Mouse (Mus musculus) layer of hippocampus, postnatal 10 days (tissue): ENCODE data around the gene Flnb. TPM values are rescaled to one million over a fixed set of nuclear protein-coding genes. Genes with fewer than 3 reads are reported as not detected.
A peak's percentile ranks its signal among the peaks of the same experiment; 100 is the strongest.

Experiments
- DNase-seq, 2 experiments: peaks; one replicate each; pipeline ENCODE4 v3.0.0; 2021; ENCODE audit warnings: low spot score in 2 of 2
- total RNA-seq, 2 experiments: library from RNA; stranded (reverse); gene quantifications; 2 replicates each; pipeline ENCODE4 v1.2.3; 2021

Gene Flnb
- total RNA-seq, 2 experiments from 2014 or later = 32.1 to 34.2 TPM

DNA sequence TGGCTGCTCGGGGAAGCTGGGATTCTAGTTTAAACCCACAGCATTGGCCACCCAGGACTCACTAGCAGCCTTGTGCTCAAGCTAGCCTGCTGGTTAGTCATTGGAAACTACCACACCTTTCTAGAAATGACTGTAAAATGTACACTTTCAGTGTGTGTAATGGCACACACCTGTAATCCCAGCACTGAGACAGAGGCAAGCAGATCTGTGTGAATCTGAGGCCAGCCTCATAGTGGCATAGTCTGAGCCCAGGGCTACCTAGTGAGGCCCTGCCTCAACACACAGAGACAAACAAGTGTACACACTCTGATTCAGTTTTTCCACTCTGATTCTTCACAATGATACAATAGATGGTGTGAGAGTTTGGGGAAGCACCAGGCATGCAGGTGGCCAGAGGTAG lies 171.6 kb downstream of the Flnb start:
- no peak for DNase-seq

DNA sequence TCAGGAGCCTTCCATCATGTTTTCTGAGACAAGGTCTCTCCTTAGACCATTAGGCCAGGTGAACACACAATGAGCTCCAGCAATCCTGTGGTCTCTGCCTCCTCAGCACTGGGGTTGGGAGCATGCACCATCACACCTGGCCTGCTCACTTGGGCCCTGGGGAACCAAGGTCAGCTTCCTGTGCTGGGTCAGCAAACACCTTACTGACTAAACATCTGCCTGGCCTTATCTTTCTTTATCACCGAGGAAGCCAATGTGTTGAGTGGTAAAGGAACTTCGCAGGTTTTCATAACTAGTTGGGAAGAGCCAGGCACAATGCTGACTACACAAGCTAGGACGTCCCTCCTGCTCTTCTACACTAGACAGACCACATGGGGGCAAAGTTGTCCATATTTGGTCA lies 172.2 kb downstream of the Flnb start:
- no peak for DNase-seq

DNA sequence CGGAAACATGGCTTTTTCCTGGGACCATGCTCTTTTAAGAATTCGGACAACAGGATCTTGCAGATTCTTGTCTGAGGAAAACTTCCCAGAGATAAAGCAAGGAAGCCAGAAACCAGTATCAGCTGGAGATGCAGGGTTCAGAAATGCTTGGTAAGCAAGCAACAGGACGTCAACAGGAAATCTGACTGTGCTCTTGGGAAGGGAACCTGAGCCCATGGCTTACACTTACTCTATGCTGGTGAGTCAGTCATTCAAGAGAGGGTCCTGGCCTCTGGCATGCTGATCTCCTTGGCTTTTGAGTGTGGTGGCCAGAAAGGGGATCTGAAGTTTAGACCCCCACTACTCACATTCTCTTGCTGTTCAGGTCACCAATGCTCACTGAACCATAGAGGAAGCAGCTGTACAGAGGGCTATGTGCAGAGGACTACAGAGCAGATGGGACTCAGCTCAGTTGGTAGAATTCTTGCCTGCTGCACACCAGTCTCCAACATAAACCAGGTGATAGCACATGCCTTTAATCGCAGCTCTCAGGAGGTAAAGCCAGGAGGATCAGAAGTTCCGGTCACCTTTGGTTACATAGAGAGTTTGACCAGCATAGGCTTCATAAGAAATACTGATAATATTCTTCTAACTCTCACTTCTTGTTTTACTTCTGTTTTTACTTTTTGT lies 173.5 kb downstream of the Flnb start:
- no peak for DNase-seq

DNA sequence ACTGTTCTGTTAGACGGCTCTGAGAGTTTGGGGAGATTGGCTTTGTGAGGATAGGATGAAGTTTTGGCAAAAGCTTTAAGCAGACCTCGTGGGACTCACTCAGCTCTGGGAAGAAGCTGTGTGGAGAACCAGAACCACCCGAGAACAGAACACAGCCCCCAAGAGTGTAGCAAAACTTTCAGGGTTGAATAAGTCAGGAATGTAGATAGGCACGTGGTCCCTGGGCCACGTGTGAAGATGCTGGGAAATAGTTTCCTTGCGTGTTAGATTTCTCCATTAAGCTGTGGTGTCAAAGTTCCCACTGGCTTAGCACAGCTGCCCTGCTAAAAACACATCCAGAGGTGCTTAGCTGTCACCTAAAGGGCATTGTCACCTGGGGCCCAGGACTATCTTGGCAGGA lies 174.4 kb downstream of the Flnb start:
- DNase-seq = no peak

DNA sequence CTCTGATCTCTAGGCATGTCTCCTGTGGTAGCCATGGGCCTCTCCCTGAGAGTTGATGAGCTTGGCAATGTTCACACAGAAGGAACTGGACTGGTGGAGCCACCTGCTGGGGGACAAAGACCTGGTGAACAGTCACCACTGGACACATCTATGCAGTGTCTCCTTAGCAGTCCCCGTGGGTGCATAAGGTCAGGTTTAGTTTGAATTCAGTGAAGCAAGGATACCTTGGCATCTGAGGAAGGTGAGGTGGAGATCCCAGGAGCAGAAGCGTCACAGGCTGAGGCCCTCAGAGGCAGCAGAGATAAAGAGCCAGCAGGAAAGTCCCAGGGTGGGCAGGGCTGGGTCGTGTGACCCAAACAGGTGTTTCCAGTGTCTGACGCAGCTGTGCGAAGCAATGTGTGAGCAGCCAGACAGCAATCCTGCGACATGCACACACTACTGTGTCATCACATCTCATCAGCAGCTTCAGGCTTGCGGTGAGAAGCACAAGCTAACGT lies 176.6 kb downstream of the Flnb start, which contains the start of gene Dnase1l3:
Gene Dnase1l3, minus strand, starts transcription at position 303 of the 497 bp plus-strand sequence.
- DNase-seq = peak; percentile 40 to 47

DNA sequence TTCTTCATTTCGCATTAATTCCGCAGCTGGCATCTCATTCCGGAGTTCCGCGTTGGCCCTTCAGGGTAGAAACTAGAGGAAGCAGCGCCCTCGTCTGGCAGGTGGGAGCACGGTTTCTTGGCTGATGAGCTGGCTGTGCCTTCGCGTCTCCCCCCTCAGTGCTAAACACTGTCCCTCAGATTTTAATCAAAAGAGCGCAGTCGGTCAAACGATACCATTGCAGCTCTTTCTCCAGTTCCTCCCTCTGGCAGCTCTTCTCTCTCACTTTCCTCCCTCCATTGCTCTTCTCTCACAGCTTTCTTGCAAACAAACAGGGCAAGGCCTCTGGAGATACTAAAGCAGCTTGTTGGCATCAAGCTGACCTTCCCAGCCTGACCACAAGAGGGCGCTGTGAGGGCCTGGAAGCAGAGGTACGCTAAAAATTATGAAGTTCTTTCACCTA lies 179.5 kb downstream of the Flnb start:
- peak; percentile 96 for DNase-seq

DNA sequence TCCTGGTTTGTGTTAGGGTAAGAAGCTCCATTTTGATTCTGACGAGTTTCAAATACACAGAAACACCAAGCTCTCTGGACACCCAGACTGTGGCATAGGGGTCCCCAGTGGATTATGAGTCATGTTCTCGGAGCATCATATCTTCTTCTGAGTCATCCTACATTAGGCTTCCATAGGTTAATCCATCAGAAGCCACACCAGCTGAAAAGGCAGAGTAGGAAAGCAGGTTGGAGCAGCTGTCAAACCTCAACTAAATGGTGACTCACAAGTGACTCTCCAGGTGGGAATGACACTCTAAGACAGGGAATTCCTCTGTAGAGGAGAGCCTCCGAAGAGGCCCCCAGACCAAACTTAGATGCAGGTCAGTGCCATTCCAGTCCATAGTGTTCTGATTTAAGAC lies 181.3 kb downstream of the Flnb start:
- no peak for DNase-seq

DNA sequence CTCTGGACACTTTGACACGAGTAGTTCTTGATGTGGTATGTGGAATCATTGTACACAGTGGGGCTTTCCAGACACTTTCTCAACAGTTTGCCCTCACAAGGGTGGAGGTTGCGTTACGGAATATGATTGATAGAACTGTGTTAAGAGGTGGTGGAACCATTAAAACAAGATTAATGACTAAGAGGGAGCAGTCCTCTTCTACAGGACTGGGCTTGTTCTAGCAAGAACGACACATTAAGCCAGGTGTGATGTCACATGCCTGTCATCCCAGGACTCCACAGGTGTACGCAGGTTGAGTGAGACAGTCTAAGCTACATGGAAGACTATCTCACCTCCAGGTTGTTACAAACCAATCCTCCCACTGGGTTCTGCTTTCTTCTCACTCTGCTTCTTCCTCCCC lies 181.7 kb downstream of the Flnb start:
- no peak for DNase-seq

DNA sequence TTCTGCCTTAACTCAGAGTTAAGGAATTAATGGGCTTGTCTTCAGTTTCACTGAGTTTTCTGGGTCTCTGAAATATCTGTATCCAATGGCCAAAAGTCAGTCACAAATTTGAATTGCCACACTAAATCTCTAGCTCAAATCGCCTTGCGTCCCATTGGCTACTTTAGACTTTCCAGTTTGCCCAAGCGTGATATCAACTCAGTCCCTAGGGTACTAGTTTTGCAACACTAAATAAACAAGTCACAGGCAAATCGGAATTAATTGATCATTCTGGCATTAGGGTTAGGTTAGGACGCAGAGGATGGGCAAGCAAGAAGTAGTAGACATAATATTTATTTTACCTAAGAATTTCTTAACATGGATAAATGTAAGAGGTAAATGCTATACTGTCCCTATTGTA lies 182.5 kb downstream of the Flnb start:
- no peak for DNase-seq

Other genes starting within 250 kb of the Flnb start
- gene Gm3558, start 249.4 kb upstream of the Flnb start, total RNA-seq = 10 to 100 TPM; 10.5 to 17.0 TPM
- gene Gm10338, start 222.4 kb upstream of the Flnb start, total RNA-seq = not detected
- gene Gm10128, start 174.0 kb upstream of the Flnb start, total RNA-seq = not detected
- not detected for gene Gm26661, start 26.4 kb upstream of the Flnb start, total RNA-seq
- gene Gm45521, start 139.3 kb downstream of the Flnb start, total RNA-seq = under 1 TPM; 0.54 to 0.96 TPM
- under 1 TPM in 1 of 2 experiments, not detected in 1; 0.07 TPM for gene Dnase1l3, start 176.6 kb downstream of the Flnb start, total RNA-seq
- gene Abhd6, start 184.9 kb downstream of the Flnb start, total RNA-seq = 10 to 100 TPM; 41.7 to 42.6 TPM